Mouse (Mus musculus): ENCODE measurements around the gene Fam120b.
"Not testable (repeated sequence)": the region's sequence is repeated elsewhere in the genome, so short reads cannot be mapped to it uniquely, and the experiment has no call there.

Gene Fam120b

GRCm38 (mm10) chr17:15431551-15431950 lies 35.5 kb downstream of the Fam120b start:
- CTCF ChIA-PET, result no interaction called here

GRCm38 (mm10) chr17:15432036-15432435 lies 36.0 kb downstream of the Fam120b start:
- CTCF ChIA-PET, result interaction anchor here (0.5 kb wide), 1 partner anchor 61 kb away, joined by 3 read pairs; no protein-coding TSS in a partner anchor

- CTCF ChIA-PET, result no interaction called here
Observed at GRCm38 (mm10) chr17:15434748-15435147, 38.7 kb downstream of the Fam120b start.

- CTCF ChIA-PET, result no interaction called here
Observed at GRCm38 (mm10) chr17:15440067-15440462, 44.1 kb downstream of the Fam120b start.

GRCm38 (mm10) chr17:15440463-15441121 lies 44.6 kb downstream of the Fam120b start:
- CTCF ChIA-PET, result no interaction called here

GRCm38 (mm10) chr17:15445421-15445820 lies 49.4 kb downstream of the Fam120b start:
- CTCF ChIA-PET, result no interaction called here

- CTCF ChIA-PET, result no interaction called here
Observed at GRCm38 (mm10) chr17:15447831-15448230, 51.8 kb downstream of the Fam120b start.

- CTCF ChIA-PET, result not testable (repeated sequence)
Observed at GRCm38 (mm10) chr17:15449144-15449543, 53.1 kb downstream of the Fam120b start.

- CTCF ChIA-PET, result no interaction called here
Observed at GRCm38 (mm10) chr17:15449606-15450005, 53.6 kb downstream of the Fam120b start.

GRCm38 (mm10) chr17:15455203-15455602 lies 59.2 kb downstream of the Fam120b start:
- CTCF ChIA-PET, result no interaction called here

GRCm38 (mm10) chr17:15456595-15456994 lies 60.6 kb downstream of the Fam120b start:
- CTCF ChIA-PET, result no interaction called here

- CTCF ChIA-PET, result no interaction called here
Observed at GRCm38 (mm10) chr17:15459761-15460160, 63.8 kb downstream of the Fam120b start.

GRCm38 (mm10) chr17:15461921-15462495 lies 66.0 kb downstream of the Fam120b start:
- CTCF ChIA-PET, result no interaction called here

GRCm38 (mm10) chr17:15467669-15468068 lies 71.7 kb downstream of the Fam120b start:
- CTCF ChIA-PET, result no interaction called here

GRCm38 (mm10) chr17:15472671-15473070 lies 76.7 kb downstream of the Fam120b start:
- CTCF ChIA-PET, result no interaction called here
